Mouse (Mus musculus): ENCODE measurements around the gene Inka2. TPM values are rescaled to one million over a fixed set of nuclear protein-coding genes. Genes with fewer than 3 reads are reported as not detected.
"Not testable (repeated sequence)": the region's sequence is repeated elsewhere in the genome, so short reads cannot be mapped to it uniquely, and the experiment has no call there.

Inka2 gene
- total RNA-seq, 1 experiment = 5.5 TPM

DNA sequence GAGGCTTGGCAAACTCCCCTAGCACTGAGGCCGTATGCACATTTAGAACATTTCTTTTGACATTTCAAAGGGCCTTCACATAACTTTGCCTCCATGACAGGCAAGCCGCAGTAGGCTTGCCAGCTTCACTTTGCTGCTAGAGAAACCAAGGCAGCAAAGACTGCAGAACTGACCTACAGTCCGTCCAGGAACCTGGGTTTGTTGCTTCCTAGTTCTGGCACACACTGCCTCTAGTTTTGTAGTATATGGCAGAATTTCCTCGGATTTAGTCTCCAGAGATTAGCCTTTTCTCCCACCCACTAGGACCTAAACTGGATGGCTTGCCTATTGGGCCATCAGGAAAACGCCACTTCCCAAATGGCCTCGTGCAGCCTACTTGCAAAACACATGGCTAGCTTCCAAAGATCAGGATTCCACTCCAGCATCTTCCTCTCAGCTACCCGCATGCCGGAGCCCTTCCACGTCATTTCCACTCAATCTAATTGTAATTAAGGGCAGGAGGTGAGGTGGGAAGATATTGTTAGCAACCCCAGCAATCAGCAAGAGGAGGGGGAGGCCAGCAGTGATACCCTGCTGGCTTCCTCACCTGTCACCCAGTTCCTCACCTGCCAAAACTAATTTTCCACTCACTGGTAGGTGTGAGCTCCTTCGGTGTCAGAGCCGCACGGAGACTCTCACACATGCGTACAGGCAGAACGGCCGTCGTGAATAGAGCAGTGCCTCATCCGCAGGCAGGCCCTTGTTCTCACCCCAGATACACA, 7.8 kb upstream of the Inka2 start:
- H3K4me1 ChIP-seq (ENCODE audit: control insufficient read depth in 2 of 2, insufficient read depth in 2 of 2, low read length in 2 of 2, poor library complexity in 1 of 2) = no peaks in the 10 kb centered on the region
- H3K9me3 ChIP-seq (ENCODE audit: control insufficient read depth, insufficient read depth, low read depth, low read length) = no peaks in the 10 kb centered on the region
- no peak overlapping the region for H3K4me3 ChIP-seq (ENCODE audit: insufficient read depth in 1 of 2, low read depth in 1 of 2, low read length in 2 of 2, poor library complexity in 1 of 2, severe bottlenecking in 1 of 2)
- in situ Hi-C loops (cut with MboI; ENCODE audit: low sequenced_read_pairs in 2 of 2, unreplicated experiment in 2 of 2) = no loop called here
- H3K27ac ChIP-seq (ENCODE audit: insufficient read depth, low read depth, low read length, poor library complexity, severe bottlenecking) = no peak overlapping the region
- TF ChIP-seq ZNF384 (IDR thresholded peaks at IDR 0.05; ENCODE audit: low read depth, low read length) (no peak), CHD2 (IDR thresholded peaks at IDR 0.05; ENCODE audit: low read depth, low read length) (no peak), ZC3H11A (IDR thresholded peaks at IDR 0.05; ENCODE audit: borderline replicate concordance, low read depth, low read length) (no peak), MAFK (IDR thresholded peaks at IDR 0.05; ENCODE audit: insufficient read depth, low read depth, low read length) (no peak), HCFC1 (IDR thresholded peaks at IDR 0.05; ENCODE audit: borderline replicate concordance, insufficient read depth, low read length) (no peak)
- no peak overlapping the region for H3K9ac ChIP-seq (ENCODE audit: insufficient read depth, low read depth, low read length, poor library complexity, severe bottlenecking)
- no peaks in the 10 kb centered on the region for H3K36me3 ChIP-seq (ENCODE audit: control insufficient read depth, insufficient read depth, low read length, poor library complexity, severe bottlenecking)
- no peak for DNase-seq (ENCODE audit: low read depth, low spot score)

DNA sequence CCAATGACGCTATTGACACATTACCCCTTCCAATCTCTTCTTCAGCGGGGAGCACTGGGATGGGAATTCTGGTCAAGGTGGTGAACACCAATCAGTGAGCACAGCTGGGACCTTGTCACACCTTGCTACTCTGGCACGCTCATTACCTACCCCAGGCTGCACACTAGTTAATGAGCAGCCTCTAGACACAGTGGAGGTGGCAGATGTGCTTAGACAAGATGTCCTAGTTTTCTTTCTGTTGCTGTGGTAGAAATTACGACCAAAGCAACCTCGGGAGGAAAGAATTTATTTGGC, 7.3 kb upstream of the Inka2 start:
- H3K4me1 ChIP-seq (ENCODE audit: control insufficient read depth in 2 of 2, insufficient read depth in 2 of 2, low read length in 2 of 2, poor library complexity in 1 of 2) = no peaks in the 10 kb centered on the region

GRCm38 (mm10) chr3:105698311-105698710, 6.1 kb upstream of the Inka2 start:
- H3K27ac ChIP-seq (ENCODE audit: insufficient read depth, low read depth, low read length, poor library complexity, severe bottlenecking) = no peak overlapping the region
- in situ Hi-C loops (cut with MboI; ENCODE audit: low sequenced_read_pairs in 2 of 2, unreplicated experiment in 2 of 2) = no loop called here
- no peaks in the 10 kb centered on the region for H3K9me3 ChIP-seq (ENCODE audit: control insufficient read depth, insufficient read depth, low read depth, low read length)
- H3K4me3 ChIP-seq (ENCODE audit: insufficient read depth in 1 of 2, low read depth in 1 of 2, low read length in 2 of 2, poor library complexity in 1 of 2, severe bottlenecking in 1 of 2) = no peak overlapping the region
- no peak overlapping the region for H3K9ac ChIP-seq (ENCODE audit: insufficient read depth, low read depth, low read length, poor library complexity, severe bottlenecking)
- TF ChIP-seq MAFK (IDR thresholded peaks at IDR 0.05; ENCODE audit: insufficient read depth, low read depth, low read length) (no peak), HCFC1 (IDR thresholded peaks at IDR 0.05; ENCODE audit: borderline replicate concordance, insufficient read depth, low read length) (no peak), ZC3H11A (IDR thresholded peaks at IDR 0.05; ENCODE audit: borderline replicate concordance, low read depth, low read length) (no peak), CHD2 (IDR thresholded peaks at IDR 0.05; ENCODE audit: low read depth, low read length) (no peak), ZNF384 (IDR thresholded peaks at IDR 0.05; ENCODE audit: low read depth, low read length) (no peak)
- no peak for DNase-seq (ENCODE audit: low read depth, low spot score)
- no peaks in the 10 kb centered on the region for H3K36me3 ChIP-seq (ENCODE audit: control insufficient read depth, insufficient read depth, low read length, poor library complexity, severe bottlenecking)
- no peaks in the 10 kb centered on the region for H3K4me1 ChIP-seq (ENCODE audit: control insufficient read depth in 2 of 2, insufficient read depth in 2 of 2, low read length in 2 of 2, poor library complexity in 1 of 2)

More for the DNA sequence above, 7.3 kb upstream of the Inka2 start:
- Histone ChIP-seq H3K27ac (ENCODE audit: insufficient read depth, low read depth, low read length, poor library complexity, severe bottlenecking) (no peak overlapping the region), H3K4me3 (ENCODE audit: insufficient read depth in 1 of 2, low read depth in 1 of 2, low read length in 2 of 2, poor library complexity in 1 of 2, severe bottlenecking in 1 of 2) (no peak overlapping the region), H3K9ac (ENCODE audit: insufficient read depth, low read depth, low read length, poor library complexity, severe bottlenecking) (no peak overlapping the region), H3K36me3 (ENCODE audit: control insufficient read depth, insufficient read depth, low read length, poor library complexity, severe bottlenecking) (no peaks in the 10 kb centered on the region), H3K9me3 (ENCODE audit: control insufficient read depth, insufficient read depth, low read depth, low read length) (no peaks in the 10 kb centered on the region)
- no peak for TF ChIP-seq MAFK (IDR thresholded peaks at IDR 0.05; ENCODE audit: insufficient read depth, low read depth, low read length)
- no peak for TF ChIP-seq CHD2 (IDR thresholded peaks at IDR 0.05; ENCODE audit: low read depth, low read length)
- TF ChIP-seq ZNF384 (IDR thresholded peaks at IDR 0.05; ENCODE audit: low read depth, low read length) = no peak
- TF ChIP-seq ZC3H11A (IDR thresholded peaks at IDR 0.05; ENCODE audit: borderline replicate concordance, low read depth, low read length) = no peak
- in situ Hi-C loops (cut with MboI; ENCODE audit: low sequenced_read_pairs in 2 of 2, unreplicated experiment in 2 of 2) = no loop called here
- DNase-seq (ENCODE audit: low read depth, low spot score) = no peak

GRCm38 (mm10) chr3:105699241-105699933, 5.0 kb upstream of the Inka2 start:
- no peak overlapping the region for H3K27ac ChIP-seq (ENCODE audit: insufficient read depth, low read depth, low read length, poor library complexity, severe bottlenecking)
- H3K4me1 ChIP-seq (ENCODE audit: control insufficient read depth in 2 of 2, insufficient read depth in 2 of 2, low read length in 2 of 2, poor library complexity in 1 of 2) = no peaks in the 10 kb centered on the region
- H3K9ac ChIP-seq (ENCODE audit: insufficient read depth, low read depth, low read length, poor library complexity, severe bottlenecking) = no peak overlapping the region
- H3K4me3 ChIP-seq (ENCODE audit: insufficient read depth in 1 of 2, low read depth in 1 of 2, low read length in 2 of 2, poor library complexity in 1 of 2, severe bottlenecking in 1 of 2) = no peak overlapping the region
- in situ Hi-C loops (cut with MboI; ENCODE audit: low sequenced_read_pairs in 2 of 2, unreplicated experiment in 2 of 2) = no loop called here
- H3K9me3 ChIP-seq (ENCODE audit: control insufficient read depth, insufficient read depth, low read depth, low read length) = no peaks in the 10 kb centered on the region
- no peak for DNase-seq (ENCODE audit: low read depth, low spot score)
- H3K36me3 ChIP-seq (ENCODE audit: control insufficient read depth, insufficient read depth, low read length, poor library complexity, severe bottlenecking) = no peaks in the 10 kb centered on the region
- no peak for TF ChIP-seq CHD2 (IDR thresholded peaks at IDR 0.05; ENCODE audit: low read depth, low read length)
- no peak for TF ChIP-seq MAFK (IDR thresholded peaks at IDR 0.05; ENCODE audit: insufficient read depth, low read depth, low read length)
- TF ChIP-seq HCFC1 (IDR thresholded peaks at IDR 0.05; ENCODE audit: borderline replicate concordance, insufficient read depth, low read length) = no peak
- no peak for TF ChIP-seq ZNF384 (IDR thresholded peaks at IDR 0.05; ENCODE audit: low read depth, low read length)
- TF ChIP-seq ZC3H11A (IDR thresholded peaks at IDR 0.05; ENCODE audit: borderline replicate concordance, low read depth, low read length) = no peak

DNA sequence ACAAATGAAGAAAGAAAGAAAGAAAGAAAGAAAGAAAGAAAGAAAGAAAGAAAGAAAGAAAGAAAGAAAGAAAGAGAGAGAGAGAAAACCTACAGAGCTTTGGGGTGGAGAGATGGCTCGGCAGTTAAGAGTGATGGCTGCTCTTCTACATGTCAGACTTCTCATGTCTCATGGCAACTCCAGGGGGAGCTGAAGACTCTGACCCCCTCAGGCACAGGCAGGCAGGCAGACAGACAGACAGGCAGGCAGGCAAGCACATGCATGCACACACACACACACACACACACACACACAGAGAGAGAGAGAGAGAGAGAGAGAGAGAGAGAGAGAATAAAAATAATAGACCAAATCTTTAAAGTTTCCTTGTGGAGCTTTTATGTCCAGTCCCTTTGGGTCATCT, 3.6 kb upstream of the Inka2 start:
- H3K4me1 ChIP-seq (ENCODE audit: control insufficient read depth in 2 of 2, insufficient read depth in 2 of 2, low read length in 2 of 2, poor library complexity in 1 of 2); in situ Hi-C loops (cut with MboI; ENCODE audit: low sequenced_read_pairs in 2 of 2, unreplicated experiment in 2 of 2); H3K27ac ChIP-seq (ENCODE audit: insufficient read depth, low read depth, low read length, poor library complexity, severe bottlenecking): not testable (repeated sequence)

More for the DNA sequence above, 3.6 kb upstream of the Inka2 start:
- not testable (repeated sequence) for H3K9ac ChIP-seq (ENCODE audit: insufficient read depth, low read depth, low read length, poor library complexity, severe bottlenecking); H3K36me3 ChIP-seq (ENCODE audit: control insufficient read depth, insufficient read depth, low read length, poor library complexity, severe bottlenecking); H3K4me3 ChIP-seq (ENCODE audit: insufficient read depth in 1 of 2, low read depth in 1 of 2, low read length in 2 of 2, poor library complexity in 1 of 2, severe bottlenecking in 1 of 2); H3K9me3 ChIP-seq (ENCODE audit: control insufficient read depth, insufficient read depth, low read depth, low read length); DNase-seq (ENCODE audit: low read depth, low spot score)

Data from ES-E14 (cell line).